Mouse (Mus musculus) liver, adult 2 months (tissue): ENCODE data around the gene Zbtb42.

ENCODE experiments used
- CTCF ChIP-seq: fragments of 200-500 bp; IDR thresholded peaks from 2 replicates; pipeline ENCODE4 v1.5.1; 2011; ENCODE audit warnings: low read depth, low read length, control low read depth
- POLR2A ChIP-seq: fragments of 200-500 bp; IDR thresholded peaks from 2 replicates; pipeline ENCODE4 v1.6.1; 2011; ENCODE audit warnings: low read length, control low read depth; ENCODE audit not compliant: insufficient read depth; ENCODE audit errors: extremely low read depth

DNA sequence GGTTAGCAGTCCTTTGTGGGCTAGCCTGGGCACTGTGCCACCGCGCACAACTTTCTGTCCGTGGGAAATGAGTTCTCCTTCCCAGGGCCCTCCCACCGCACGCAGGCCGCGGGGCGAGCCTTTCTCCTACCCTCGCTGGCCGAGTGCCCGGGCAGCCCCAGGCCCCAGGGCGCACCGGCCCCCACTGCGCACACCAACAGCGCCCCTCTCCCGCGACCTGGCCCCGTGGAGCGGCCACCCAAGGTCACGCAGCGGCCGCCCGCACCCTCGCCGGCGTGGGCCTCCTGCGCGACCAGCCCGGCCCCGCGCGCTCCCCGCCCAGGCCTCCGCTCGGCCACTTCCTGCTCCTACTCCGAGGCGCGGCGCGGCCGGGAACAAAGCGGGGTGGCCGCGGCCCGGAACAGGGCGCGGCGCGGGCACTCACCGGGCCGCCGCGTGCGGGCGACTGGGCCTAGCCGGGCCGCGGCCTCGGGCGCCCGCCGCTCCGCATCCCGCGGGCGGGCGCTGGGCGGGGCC is 5.0 kb upstream of the Zbtb42 start:
- TF ChIP-seq CTCF (no peak), POLR2A (no peak)
